ENCODE assay signal across 14 mouse cellular contexts in the genomic region with DNA sequence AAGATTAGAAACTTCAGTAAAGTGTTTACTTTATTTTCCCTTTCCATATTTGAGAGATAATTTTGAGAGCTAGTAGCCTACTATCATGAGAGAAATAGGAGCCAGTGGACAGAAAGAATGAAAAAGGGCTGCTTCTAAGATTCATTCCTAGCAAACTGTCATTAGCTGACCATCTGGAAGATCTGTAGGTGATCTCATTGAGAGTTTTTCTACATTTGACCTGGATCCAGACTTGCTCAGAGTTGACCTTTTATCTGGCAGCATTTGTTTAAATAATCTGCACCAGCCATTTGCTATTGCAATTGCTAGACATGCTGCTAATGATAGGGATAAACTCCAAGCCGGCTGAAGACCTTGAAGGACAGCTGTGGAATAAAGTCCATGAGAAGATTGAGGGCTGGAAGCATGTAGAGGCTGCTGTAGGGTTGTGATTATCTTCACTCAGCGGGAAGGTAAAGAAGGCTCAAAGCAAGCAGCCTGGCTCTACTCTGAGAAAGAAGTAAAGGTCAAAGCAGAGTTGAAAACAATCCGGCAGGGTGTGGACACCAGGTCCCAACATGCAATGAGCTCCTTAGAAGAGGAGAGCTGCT.
DNase-seq lines count a peak whose midpoint lies in the region; TF ChIP-seq lines count a peak whose summit lies in the region.
"Had no signal": no experiment of that assay in that cellular context is flagged by ENCODE, and none has a peak within 500 bp of the region (broad histone marks: within the 10 kb centered on the region; RNA-seq: fewer than 3 reads in every experiment).

No protein-coding gene starts in this region.

- no peaks in the 10 kb centered on the region for H3K27me3 ChIP-seq in cerebellum, adult 2 months (ENCODE audit: control insufficient read depth, insufficient read depth, low read length)
- H3K27me3 ChIP-seq: embryonic facial prominence, embryonic 12.5 days; forebrain, embryonic 15.5 days; heart, embryonic 13.5 days; hindbrain, embryonic 12.5 days had no signal

- H3K4me1 ChIP-seq in cerebellum, adult 2 months (ENCODE audit: control insufficient read depth, insufficient read depth, low read length): peaks cover 5% of the 10 kb centered on the region; the same call in 1 of the 2 replicates
- H3K4me1 ChIP-seq: embryonic facial prominence, embryonic 12.5 days; hindbrain, embryonic 12.5 days had no signal

- H3K27ac ChIP-seq in cerebellum, adult 2 months (ENCODE audit: insufficient read depth, low read length): no peak overlapping the region
- H3K27ac ChIP-seq: embryonic facial prominence, embryonic 12.5 days; forebrain, embryonic 15.5 days; heart, embryonic 13.5 days; hindbrain, embryonic 12.5 days had no signal

- H3K4me3 ChIP-seq in cerebellum, adult 2 months (replicated peaks; ENCODE audit: insufficient read depth, low read depth, low read length): no peak overlapping the region
- H3K4me3 ChIP-seq: embryonic facial prominence, embryonic 12.5 days; forebrain, embryonic 15.5 days; heart, embryonic 13.5 days; hindbrain, embryonic 12.5 days had no signal

- DNase-seq in adipocyte (ENCODE audit: low spot score): peak; percentile 7
- DNase-seq in brain, adult 2 months (ENCODE audit: low read depth, low spot score): peak; percentile 76
- peak; percentile 49 to 87 for DNase-seq in cerebellum, adult 2 months
- peak; percentile 45 to 53 for DNase-seq in cerebellum, postnatal 25 days
- no peak for DNase-seq in thymus, postnatal 36 days
- DNase-seq in lung, postnatal 14 days: no peak
- DNase-seq: adrenal gland, postnatal 14 days; gastrocnemius, postnatal 36 days; heart, adult 11 months; heart, postnatal 4 days had no signal

- no peak for TF ChIP-seq POLR2A in cerebellum, adult 2 months (IDR thresholded peaks at IDR 0.05; ENCODE audit: borderline replicate concordance, insufficient read depth, low read length)

- TF ChIP-seq CTCF in cerebellum, adult 2 months (IDR thresholded peaks at IDR 0.05; ENCODE audit: borderline replicate concordance, insufficient read depth, low read depth, low read length): no peak

- 15% methylated on average over 3 of the region's 3 CpGs for WGBS in cerebellum, adult 2 months

Comparison
In these comparisons a context has a peak if more than half of its experiments do, and no peak if none do; other contexts are left out.
1. DNase-seq: peak in adipocyte (single experiment), brain, adult 2 months (single experiment), cerebellum, adult 2 months (2 of 2) and cerebellum, postnatal 25 days (2 of 2); none in thymus, postnatal 36 days (0 of 2) and lung, postnatal 14 days (single experiment).